Mouse (Mus musculus) hindbrain, embryonic 13.5 days (tissue): ENCODE measurements at regions not wholly inside any gene's neighbourhood (a gene's known extent, or its start where the extent isn't known, plus 50 kb on each side); places are given as distances from the start of the nearest gene placed in this dataset.
"Not testable (repeated sequence)": the region's sequence is repeated elsewhere in the genome, so short reads cannot be mapped to it uniquely, and the experiment has no call there.

ENCODE experiments used
- ATAC-seq: fragments of 200-750 bp; cut with Nextera tagmentation; 2 replicates; pipeline ENCODE4 v1.8.0; 2017; ENCODE audit warnings: moderate TSS enrichment; ENCODE audit not compliant: low FRiP score
- H3K27ac ChIP-seq: fragments of 300-500 bp; sonication (generic); 2 replicates; pipeline ENCODE4 v1.5.1; 2015; ENCODE audit warnings: inconsistent platforms, mild to moderate bottlenecking, moderate library complexity
- H3K27me3 ChIP-seq: fragments of 300-500 bp; sonication (generic); 2 replicates; pipeline ENCODE4 v1.6.1; 2015; ENCODE audit warnings: mild to moderate bottlenecking, inconsistent platforms
- H3K36me3 ChIP-seq: fragments of 300-500 bp; sonication (generic); 2 replicates; pipeline ENCODE4 v1.6.1; 2015; ENCODE audit warnings: mild to moderate bottlenecking, inconsistent platforms
- H3K4me1 ChIP-seq: fragments of 300-500 bp; sonication (generic); replicated peaks from 2 replicates; pipeline ENCODE4 v1.6.1; 2015; ENCODE audit warnings: inconsistent platforms
- H3K4me2 ChIP-seq: fragments of 300-500 bp; sonication (generic); 2 replicates; pipeline ENCODE4 v1.6.1; 2015; ENCODE audit warnings: inconsistent platforms, mild to moderate bottlenecking, moderate library complexity
- H3K4me3 ChIP-seq: fragments of 300-500 bp; sonication (generic); 2 replicates; pipeline ENCODE4 v1.5.1; 2015; ENCODE audit warnings: mild to moderate bottlenecking, inconsistent platforms
- H3K9ac ChIP-seq: fragments of 300-500 bp; sonication (generic); 2 replicates; pipeline ENCODE4 v1.6.1; 2015; ENCODE audit warnings: mild to moderate bottlenecking, inconsistent platforms
- H3K9me3 ChIP-seq: fragments of 300-500 bp; sonication (generic); 2 replicates; pipeline ENCODE4 v1.6.1; 2016; ENCODE audit warnings: inconsistent platforms
- WGBS: fragments of 180-500 bp; shearing (Covaris S2); methylation state at CpG from one replicate; pipeline ENCODE4 v1.1.7; 2015; 5-methylcytosine and 5-hydroxymethylcytosine counted together

DNA sequence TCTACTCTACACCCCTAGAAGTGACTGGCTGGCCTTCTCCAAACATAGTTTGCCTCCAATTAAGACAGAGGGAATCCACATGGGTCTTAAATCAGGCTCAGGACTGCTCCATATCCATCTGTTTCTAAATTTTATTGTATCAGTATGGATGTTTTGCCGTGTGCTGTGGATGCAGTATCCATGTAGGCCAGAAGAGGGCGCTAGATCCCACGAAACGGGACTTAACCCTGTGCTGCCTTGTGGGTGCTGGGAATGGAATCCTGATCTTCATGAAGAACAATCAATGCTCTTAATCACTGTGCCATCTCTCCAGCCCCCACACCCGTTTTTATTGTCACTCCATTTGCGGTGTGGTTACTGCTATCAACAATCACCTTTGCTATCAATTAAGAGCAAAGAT lies 465.3 kb upstream of the Slc35b3 start:
- Histone ChIP-seq H3K27me3 (no peaks in the 10 kb centered on the region), H3K9me3 (no peaks in the 10 kb centered on the region), H3K4me1 (no peaks in the 10 kb centered on the region), H3K9ac (no peak overlapping the region), H3K36me3 (no peaks in the 10 kb centered on the region), H3K27ac (no peak overlapping the region), H3K4me2 (no peak overlapping the region), H3K4me3 (no peak overlapping the region)
- 64% methylated on average over 6 of the region's 6 CpGs for WGBS
- no peak for ATAC-seq

DNA sequence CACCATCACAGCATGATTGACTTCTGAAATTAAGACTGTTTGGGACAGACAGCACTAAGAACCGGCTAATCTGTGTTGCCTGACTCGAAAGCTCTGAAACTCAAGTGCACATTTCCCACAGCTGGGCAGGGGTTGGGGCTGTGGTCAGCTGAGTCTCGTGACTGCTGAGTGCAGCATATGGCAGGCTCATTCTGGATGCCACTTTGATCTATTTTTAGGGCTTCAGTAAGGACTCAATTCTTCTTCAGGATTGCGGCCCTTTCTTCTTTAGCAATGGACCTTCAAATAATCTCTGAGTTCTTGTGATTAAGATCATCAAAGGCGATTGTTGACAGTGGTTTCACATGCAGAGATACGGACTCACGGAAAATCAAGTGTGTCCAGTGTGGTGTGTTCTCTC lies 457.5 kb upstream of the Slc35b3 start:
- Histone ChIP-seq H3K4me1 (no peaks in the 10 kb centered on the region), H3K9me3 (no peaks in the 10 kb centered on the region), H3K27ac (no peak overlapping the region), H3K4me2 (no peak overlapping the region), H3K9ac (no peak overlapping the region), H3K4me3 (no peak overlapping the region), H3K27me3 (no peaks in the 10 kb centered on the region), H3K36me3 (no peaks in the 10 kb centered on the region)
- ATAC-seq: no peak
- WGBS: 62% methylated on average over 7 of the region's 7 CpGs

DNA sequence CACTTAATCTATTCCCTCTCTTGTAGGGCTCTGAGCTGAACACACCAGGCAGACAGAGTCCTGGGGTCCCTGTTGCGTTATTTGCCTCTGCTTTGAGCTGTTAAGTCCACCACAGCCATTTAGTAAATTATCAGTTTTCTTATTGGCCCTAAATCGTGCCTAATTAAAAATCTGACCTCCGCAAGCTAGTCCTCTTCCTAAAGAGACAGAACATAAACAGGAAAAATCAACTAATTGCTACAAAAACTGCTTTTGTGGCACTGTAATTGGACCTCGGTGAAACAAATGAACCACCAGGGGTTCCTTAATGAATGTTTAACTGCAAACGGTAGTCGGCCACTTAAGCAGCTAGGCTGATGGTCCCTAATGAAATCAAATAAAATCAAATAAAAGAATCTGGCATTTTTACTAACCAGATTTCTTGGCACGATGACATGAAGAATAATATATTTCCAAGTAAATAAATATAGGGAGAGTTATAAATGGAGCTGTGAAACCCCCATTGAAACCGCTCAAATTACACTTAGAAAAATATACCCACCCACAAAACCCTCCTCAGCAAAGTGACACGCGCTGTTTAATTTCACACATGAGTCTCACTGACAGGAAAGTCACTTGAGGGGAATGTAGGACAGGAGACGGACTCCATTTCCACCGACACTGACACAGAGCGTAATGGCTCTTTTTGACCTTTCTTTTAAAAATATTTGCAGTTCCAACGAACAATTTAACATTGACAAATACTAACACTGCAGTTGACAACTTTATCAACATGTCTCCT lies 451.0 kb upstream of the Slc35b3 start:
- no peaks in the 10 kb centered on the region for H3K36me3 ChIP-seq
- no peak overlapping the region for H3K4me3 ChIP-seq
- no peaks in the 10 kb centered on the region for H3K27me3 ChIP-seq
- no peak overlapping the region for H3K9ac ChIP-seq
- WGBS: 54% methylated on average over 14 of the region's 14 CpGs
- H3K4me2 ChIP-seq: no peak overlapping the region
- no peak overlapping the region for H3K27ac ChIP-seq
- H3K4me1 ChIP-seq: 0 out of 2 replicates have a peak, but pooled peaks cover 3% of the 10 kb centered on the region
- no peak for ATAC-seq
- no peaks in the 10 kb centered on the region for H3K9me3 ChIP-seq

DNA sequence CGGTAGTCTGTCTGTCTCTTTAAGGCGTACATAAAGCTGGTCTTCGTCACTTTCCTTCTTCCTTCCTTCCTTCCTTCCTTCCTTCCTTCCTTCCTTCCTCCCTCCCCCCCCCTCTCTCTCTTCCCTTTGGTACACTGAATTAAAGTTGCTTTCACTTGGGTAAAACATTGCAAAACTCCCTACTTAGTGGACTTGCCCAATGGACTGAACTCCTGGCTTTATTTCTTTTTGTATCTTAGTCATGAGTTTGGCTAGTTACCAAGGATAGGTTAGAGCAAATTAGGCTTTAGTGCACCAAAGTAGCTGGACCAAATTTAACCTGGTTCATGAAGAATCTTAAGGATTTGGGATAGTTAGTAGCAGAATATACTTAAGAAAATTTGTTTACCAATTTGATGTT lies 431.9 kb upstream of the Slc35b3 start:
- Histone ChIP-seq H3K4me2 (no peak overlapping the region), H3K27ac (no peak overlapping the region), H3K9me3 (no peaks in the 10 kb centered on the region), H3K9ac (no peak overlapping the region), H3K4me1 (no peaks in the 10 kb centered on the region), H3K36me3 (no peaks in the 10 kb centered on the region), H3K27me3 (no peaks in the 10 kb centered on the region), H3K4me3 (no peak overlapping the region)
- ATAC-seq: no peak
- 78% methylated on average over 3 of the region's 3 CpGs for WGBS

DNA sequence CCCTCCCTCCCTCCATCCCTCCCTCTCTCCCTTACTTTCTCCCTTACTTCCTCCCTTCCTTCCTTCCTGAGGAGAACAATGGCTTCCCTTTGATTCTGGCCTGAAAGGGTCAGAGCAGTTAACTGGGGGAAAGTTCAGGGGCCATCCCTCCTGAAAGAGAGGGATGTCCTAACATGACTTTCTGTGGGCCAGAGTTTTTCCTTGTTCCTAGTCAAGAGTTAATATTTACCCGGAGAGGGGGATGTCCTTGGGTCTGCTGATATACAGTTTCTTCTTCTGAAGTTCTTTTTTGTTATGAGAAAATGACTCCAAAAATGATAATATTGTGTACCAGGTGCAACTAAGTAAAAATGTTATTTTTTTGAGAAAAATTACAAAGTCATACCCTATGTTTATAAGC lies 431.5 kb upstream of the Slc35b3 start:
- H3K4me1 ChIP-seq, H3K36me3 ChIP-seq, H3K4me2 ChIP-seq, H3K27me3 ChIP-seq, H3K27ac ChIP-seq, ATAC-seq, H3K4me3 ChIP-seq, H3K9me3 ChIP-seq, H3K9ac ChIP-seq: not testable (repeated sequence)
- 84% methylated on average over 1 of the region's 1 CpGs for WGBS

DNA sequence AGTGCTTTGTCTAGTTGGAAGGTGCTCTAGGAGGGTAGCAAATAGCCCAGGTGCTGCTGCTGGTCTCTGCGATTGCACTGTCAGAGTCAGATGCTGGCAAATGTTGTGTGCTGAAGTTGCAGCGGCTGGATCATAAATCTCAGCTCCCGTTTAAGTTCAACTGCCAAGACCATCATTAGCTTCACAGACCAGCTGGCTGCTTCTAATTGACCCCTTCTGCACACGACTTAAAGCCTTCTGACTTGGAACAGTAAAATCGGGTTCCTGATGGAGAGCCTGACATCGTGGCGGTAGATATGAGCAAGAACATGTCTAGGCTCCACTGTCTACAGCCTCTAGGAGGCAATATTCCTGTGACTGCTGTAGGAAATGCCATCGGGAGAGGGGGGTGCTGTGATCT lies 416.0 kb upstream of the Slc35b3 start:
- Histone ChIP-seq H3K36me3 (no peaks in the 10 kb centered on the region), H3K27ac (no peak overlapping the region), H3K9me3 (no peaks in the 10 kb centered on the region), H3K9ac (no peak overlapping the region), H3K27me3 (no peaks in the 10 kb centered on the region), H3K4me1 (no peaks in the 10 kb centered on the region), H3K4me2 (no peak overlapping the region), H3K4me3 (no peak overlapping the region)
- ATAC-seq: no peak
- WGBS: 85% methylated on average over 8 of the region's 8 CpGs

DNA sequence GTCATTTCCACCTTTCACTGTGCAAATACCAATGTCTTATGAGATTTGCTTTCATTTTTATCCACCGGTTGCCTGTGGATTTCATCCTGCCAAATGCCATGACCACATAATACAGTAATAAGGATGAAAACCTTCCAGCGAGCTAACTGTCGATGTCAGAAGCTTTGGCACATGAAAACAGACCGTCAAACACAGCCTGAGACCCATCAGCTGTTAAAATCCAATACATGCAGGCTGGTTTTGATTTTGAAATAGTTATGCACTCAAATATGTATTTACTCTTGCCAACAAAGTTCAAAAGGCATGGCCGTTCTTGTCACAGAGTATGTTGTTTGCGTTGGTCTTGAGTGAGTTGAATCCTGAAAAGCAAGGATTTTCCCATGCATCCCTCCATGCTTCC lies 415.6 kb upstream of the Slc35b3 start:
- H3K4me3 ChIP-seq: no peak overlapping the region
- no peak overlapping the region for H3K4me2 ChIP-seq
- H3K27ac ChIP-seq: no peak overlapping the region
- H3K9ac ChIP-seq: no peak overlapping the region
- WGBS: 92% methylated on average over 6 of the region's 6 CpGs
- no peaks in the 10 kb centered on the region for H3K9me3 ChIP-seq
- no peaks in the 10 kb centered on the region for H3K27me3 ChIP-seq
- ATAC-seq: no peak
- no peaks in the 10 kb centered on the region for H3K4me1 ChIP-seq
- no peaks in the 10 kb centered on the region for H3K36me3 ChIP-seq

DNA sequence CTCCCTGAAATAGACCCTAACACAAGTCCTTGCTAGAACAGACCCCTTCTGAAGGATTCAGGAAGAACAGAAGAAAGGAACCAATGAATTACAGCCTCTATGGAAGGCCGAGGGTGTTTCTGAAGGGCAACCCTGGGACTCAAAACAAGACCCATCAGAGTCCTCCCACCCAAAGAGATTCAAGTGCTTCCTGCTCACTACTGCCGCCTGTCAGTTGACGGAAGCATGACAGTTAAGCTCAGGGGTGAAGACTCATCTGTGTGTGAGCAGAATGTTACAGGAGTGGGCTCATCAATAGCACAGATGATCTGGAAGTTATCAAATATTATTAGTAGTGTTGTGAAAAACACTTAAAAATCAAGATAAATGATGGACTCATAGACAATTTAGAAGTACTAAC lies 411.9 kb upstream of the Slc35b3 start:
- no peaks in the 10 kb centered on the region for H3K27me3 ChIP-seq
- no peak overlapping the region for H3K4me3 ChIP-seq
- no peaks in the 10 kb centered on the region for H3K4me1 ChIP-seq
- no peaks in the 10 kb centered on the region for H3K9me3 ChIP-seq
- H3K36me3 ChIP-seq: no peaks in the 10 kb centered on the region
- H3K9ac ChIP-seq: no peak overlapping the region
- 77% methylated on average over 3 of the region's 3 CpGs for WGBS
- H3K27ac ChIP-seq: no peak overlapping the region
- H3K4me2 ChIP-seq: no peak overlapping the region
- ATAC-seq: no peak

DNA sequence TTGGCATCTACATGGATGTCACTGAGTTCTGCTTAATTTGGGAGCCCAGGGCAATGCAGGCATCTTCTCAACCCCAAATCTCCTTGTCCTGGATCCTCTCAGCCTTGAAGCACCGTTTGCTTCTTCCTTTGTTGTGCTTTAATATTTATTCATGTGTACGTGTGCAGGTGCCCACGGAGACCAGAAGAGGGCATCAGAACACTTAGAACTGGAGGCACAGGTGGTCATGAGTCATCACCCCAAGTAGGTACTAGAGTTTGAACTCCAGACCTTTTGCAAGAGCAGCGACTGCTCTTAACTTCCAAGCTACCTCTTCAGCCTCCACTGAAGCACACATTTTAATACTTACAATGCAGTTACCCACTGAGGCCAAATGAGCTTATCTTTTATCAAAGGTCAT lies 403.0 kb upstream of the Slc35b3 start:
- ATAC-seq: no peak
- no peaks in the 10 kb centered on the region for H3K9me3 ChIP-seq
- H3K9ac ChIP-seq: no peak overlapping the region
- no peaks in the 10 kb centered on the region for H3K4me1 ChIP-seq
- no peaks in the 10 kb centered on the region for H3K27me3 ChIP-seq
- no peaks in the 10 kb centered on the region for H3K36me3 ChIP-seq
- no peak overlapping the region for H3K4me2 ChIP-seq
- WGBS: 70% methylated on average over 4 of the region's 4 CpGs
- no peak overlapping the region for H3K27ac ChIP-seq
- no peak overlapping the region for H3K4me3 ChIP-seq

DNA sequence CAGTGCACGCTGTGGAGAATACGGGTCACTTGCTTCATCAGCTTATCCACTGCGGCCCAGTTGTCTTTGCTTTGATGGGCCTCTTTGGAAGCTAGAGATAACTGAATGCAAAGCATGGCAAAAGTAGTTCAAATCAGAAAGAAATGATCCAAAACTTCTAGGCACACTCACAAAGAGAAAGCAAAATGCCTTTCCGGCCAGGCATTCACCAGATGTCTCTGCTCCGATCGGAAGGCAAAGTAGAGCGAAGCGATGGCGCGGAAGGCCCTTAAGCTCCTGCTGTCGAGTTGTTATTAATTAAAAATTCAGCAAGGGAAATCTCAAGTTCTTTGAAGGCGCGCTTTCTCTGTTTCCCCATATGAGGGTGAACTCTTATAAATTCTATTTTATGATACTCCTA lies 401.9 kb upstream of the Slc35b3 start:
- no peaks in the 10 kb centered on the region for H3K4me1 ChIP-seq
- no peak overlapping the region for H3K4me3 ChIP-seq
- H3K4me2 ChIP-seq: no peak overlapping the region
- no peaks in the 10 kb centered on the region for H3K9me3 ChIP-seq
- H3K36me3 ChIP-seq: no peaks in the 10 kb centered on the region
- no peak overlapping the region for H3K27ac ChIP-seq
- 79% methylated on average over 13 of the region's 13 CpGs for WGBS
- ATAC-seq: no peak
- H3K9ac ChIP-seq: no peak overlapping the region
- no peaks in the 10 kb centered on the region for H3K27me3 ChIP-seq

DNA sequence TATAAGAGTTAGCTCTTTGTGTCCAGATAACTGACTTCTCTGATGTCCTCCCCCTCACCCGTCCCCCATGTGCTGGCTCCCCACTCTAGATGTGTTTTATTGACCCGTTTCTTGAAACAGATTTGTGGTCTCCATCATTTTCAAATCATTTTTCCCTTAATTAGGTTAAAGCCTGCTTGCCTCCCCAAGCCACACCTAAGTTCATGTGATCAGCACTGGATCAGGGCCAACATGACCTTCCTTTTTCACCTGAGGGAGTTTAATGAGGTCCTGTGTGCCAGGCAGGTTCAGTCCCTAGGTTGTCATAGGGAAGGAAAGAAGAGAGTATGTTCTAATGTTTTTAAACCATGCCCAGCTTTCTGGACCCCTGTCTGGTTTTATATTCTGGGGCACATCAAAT lies 390.9 kb upstream of the Slc35b3 start:
- H3K27me3 ChIP-seq: no peaks in the 10 kb centered on the region
- WGBS: 72% methylated on average over 2 of the region's 2 CpGs

DNA sequence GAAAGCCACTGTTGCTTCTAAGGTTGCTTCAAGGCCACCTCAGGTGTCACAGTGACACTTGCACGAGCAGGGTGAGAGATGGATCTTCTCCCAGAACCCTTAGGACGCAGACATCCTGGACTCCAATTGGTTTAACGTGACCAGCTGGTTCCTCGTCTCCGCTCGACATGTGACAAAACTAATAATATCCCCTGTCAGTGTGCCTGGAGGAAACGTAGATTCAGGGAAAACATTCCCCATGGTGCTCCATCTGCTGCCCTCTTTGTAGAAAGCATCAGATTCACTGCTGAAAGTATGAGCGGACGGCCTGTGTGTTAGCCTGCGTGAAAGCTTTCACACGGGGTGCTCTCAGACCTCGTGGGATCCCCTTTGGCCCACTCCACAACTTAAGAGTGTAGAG lies 390.0 kb upstream of the Slc35b3 start:
- no peak overlapping the region for H3K4me2 ChIP-seq
- no peak overlapping the region for H3K9ac ChIP-seq
- H3K4me1 ChIP-seq: peaks cover 6% of the 10 kb centered on the region; the same call in 1 of the 2 replicates
- no peak for ATAC-seq
- no peaks in the 10 kb centered on the region for H3K9me3 ChIP-seq
- WGBS: 53% methylated on average over 12 of the region's 12 CpGs
- H3K27ac ChIP-seq: no peak overlapping the region
- no peak overlapping the region for H3K4me3 ChIP-seq
- no peaks in the 10 kb centered on the region for H3K36me3 ChIP-seq
- H3K27me3 ChIP-seq: no peaks in the 10 kb centered on the region

More for the DNA sequence above, 390.9 kb upstream of the Slc35b3 start:
- Histone ChIP-seq H3K27ac (no peak overlapping the region), H3K4me1 (peaks cover 6% of the 10 kb centered on the region; the same call in 1 of the 2 replicates), H3K36me3 (no peaks in the 10 kb centered on the region), H3K9ac (no peak overlapping the region), H3K9me3 (no peaks in the 10 kb centered on the region), H3K4me3 (no peak overlapping the region), H3K4me2 (no peak overlapping the region)
- ATAC-seq: no peak

DNA sequence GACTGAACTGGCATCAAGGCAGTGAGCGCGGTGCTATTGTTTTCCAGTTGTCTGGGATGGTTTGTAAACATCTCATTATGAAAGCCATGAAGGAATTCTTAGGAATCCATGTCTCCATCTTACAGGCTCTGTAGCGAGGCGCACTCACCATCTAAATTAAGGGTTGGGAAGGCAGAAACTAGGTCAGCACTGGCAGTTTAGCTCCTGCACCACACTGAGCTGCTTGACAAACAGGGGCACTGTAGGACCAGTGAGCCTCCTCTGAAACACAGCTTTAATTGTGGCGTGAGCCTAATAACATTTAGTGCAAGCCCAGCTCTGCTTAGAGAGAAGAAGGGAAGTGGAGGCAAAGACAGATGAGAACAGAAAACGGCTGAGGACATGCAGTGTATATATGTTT lies 387.1 kb upstream of the Slc35b3 start:
- Histone ChIP-seq H3K9ac (no peak overlapping the region), H3K4me1 (peaks cover 6% of the 10 kb centered on the region; the same call in 1 of the 2 replicates), H3K9me3 (no peaks in the 10 kb centered on the region), H3K4me2 (no peak overlapping the region), H3K4me3 (no peak overlapping the region), H3K36me3 (no peaks in the 10 kb centered on the region), H3K27me3 (no peaks in the 10 kb centered on the region), H3K27ac (no peak overlapping the region)
- 90% methylated on average over 6 of the region's 6 CpGs for WGBS
- no peak for ATAC-seq
